Mouse (Mus musculus): ENCODE results near the gene Obp2a.

- no peak for TF ChIP-seq POLR2A (IDR thresholded peaks at IDR 0.05; ENCODE audit: borderline replicate concordance, insufficient read depth, low read length)
- no peak for TF ChIP-seq CTCF (IDR thresholded peaks at IDR 0.05; ENCODE audit: borderline replicate concordance, insufficient read depth, low read depth, low read length)
Measured at GRCm38 (mm10) chr2:25657652-25658051, 42.2 kb upstream of the Obp2a start, which contains the start of gene Lcn5.
